Mouse (Mus musculus) kidney, adult 2 months (tissue): Measurements from ENCODE around the gene Abca5.
A peak's percentile ranks its signal among the peaks of the same experiment; 100 is the strongest.

Source experiments
- CTCF ChIP-seq: fragments of 200-500 bp; conservative IDR thresholded peaks from 2 replicates; pipeline ENCODE4 v1.5.1; 2011; ENCODE audit warnings: low read depth, mild to moderate bottlenecking, control low read depth, low read length, moderate library complexity, mixed read lengths; ENCODE audit not compliant: insufficient read depth, insufficient read length
- POLR2A ChIP-seq: fragments of 200-500 bp; IDR thresholded peaks from one replicate; pipeline ENCODE4 v1.6.1; 2011; ENCODE audit warnings: low read depth, low read length, control low read depth

GRCm38 (mm10) chr11:110268244-110268844 lies 69.2 kb downstream of the Abca5 start:
- TF ChIP-seq CTCF (peak; percentile 99; the same call in 1 of the 2 replicates), POLR2A (no peak)
